Mouse (Mus musculus): ENCODE data around the gene Ptpru.

The Ptpru gene

GRCm38 (mm10) chr4:131837872-131838524, at the start of gene Ptpru:
Gene Ptpru, minus strand, starts transcription at chr4:131838288.
- DNase-seq: peak; percentile 96

GRCm38 (mm10) chr4:131885376-131885775, 47.3 kb upstream of the Ptpru start:
- DNase-seq: peak; percentile 37

GRCm38 (mm10) chr4:131883571-131883970, 45.5 kb upstream of the Ptpru start:
- DNase-seq: no peak

DNA sequence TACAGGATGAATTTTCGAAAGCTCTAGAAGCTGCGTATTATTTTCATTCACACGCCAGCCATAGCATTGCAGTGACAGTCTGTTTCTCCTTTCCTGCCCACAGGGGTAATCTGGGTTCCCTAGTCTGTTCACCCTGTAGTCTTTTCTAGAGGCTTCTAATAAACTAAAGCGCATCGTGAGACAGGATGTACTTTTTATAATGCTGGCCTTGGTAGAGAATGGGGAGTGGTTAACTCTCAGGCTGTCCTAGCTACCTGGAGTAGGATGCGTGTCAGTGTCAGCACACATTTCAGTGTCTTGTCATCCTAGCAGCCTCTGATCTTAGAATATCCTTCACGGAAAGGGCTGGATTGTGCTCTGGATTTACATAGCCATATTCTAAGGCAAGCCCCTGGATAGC, 43.2 kb upstream of the Ptpru start:
- no peak for DNase-seq

DNA sequence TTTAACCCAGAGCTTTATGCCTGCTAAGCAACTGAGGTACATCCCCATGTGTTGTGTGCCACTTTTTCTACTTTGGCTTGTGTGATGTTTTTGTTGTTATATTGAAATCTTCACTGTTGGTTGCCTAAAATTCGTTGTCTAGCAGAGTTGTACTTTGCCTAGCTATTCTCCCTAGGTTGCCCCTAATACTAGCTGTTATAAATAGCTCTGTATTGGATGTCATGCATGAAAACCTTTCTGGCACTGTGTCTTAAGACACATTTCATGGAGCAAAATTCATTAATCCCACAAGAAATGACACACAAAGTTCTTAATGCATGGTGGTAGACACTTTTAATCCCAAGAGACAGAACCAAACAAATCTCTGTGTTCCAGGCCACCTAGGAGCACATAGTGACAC, 41.6 kb upstream of the Ptpru start:
- no peak for DNase-seq

DNA sequence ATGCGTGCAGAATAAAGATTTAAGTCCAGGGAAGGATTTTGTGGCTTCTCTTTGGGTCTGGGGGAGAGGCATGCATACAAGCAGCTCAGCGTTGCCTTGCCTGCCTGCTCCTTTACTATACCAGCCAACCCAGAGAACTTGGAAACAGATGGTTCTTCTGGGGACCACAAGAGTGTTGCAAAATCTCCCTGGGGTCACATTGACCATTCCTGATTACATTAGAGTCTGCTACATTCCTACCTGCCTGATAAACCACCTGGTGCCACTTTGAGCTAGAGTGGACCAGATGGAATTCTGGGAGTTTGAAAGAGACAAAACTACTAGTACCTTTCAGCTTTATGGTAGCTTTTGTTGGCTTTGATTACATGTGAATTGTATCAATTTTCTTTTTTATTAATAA, 38.7 kb upstream of the Ptpru start:
- DNase-seq: no peak

GRCm38 (mm10) chr4:131875242-131875641, 37.2 kb upstream of the Ptpru start:
- no peak for DNase-seq

GRCm38 (mm10) chr4:131874567-131874966, 36.5 kb upstream of the Ptpru start:
- DNase-seq: no peak

DNA sequence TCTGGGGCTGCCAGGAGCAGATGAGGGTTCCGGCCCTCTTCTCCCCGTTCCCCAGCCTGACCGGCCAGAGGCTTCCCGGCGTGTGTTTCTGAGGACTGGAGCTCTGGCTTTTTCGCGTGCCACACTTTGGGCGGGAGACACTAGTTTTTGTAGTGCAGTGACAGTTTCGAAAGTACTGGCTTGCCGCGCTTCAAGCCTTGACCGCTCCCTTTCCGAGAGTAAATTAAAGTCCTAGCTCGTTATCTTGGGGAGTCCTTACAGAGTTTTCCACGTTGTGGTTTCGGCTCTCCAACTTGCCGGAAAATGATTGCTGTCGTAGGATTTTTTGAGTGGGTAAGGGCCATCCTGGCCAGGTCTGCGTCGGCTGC, 36.1 kb upstream of the Ptpru start:
- no peak for DNase-seq

DNA sequence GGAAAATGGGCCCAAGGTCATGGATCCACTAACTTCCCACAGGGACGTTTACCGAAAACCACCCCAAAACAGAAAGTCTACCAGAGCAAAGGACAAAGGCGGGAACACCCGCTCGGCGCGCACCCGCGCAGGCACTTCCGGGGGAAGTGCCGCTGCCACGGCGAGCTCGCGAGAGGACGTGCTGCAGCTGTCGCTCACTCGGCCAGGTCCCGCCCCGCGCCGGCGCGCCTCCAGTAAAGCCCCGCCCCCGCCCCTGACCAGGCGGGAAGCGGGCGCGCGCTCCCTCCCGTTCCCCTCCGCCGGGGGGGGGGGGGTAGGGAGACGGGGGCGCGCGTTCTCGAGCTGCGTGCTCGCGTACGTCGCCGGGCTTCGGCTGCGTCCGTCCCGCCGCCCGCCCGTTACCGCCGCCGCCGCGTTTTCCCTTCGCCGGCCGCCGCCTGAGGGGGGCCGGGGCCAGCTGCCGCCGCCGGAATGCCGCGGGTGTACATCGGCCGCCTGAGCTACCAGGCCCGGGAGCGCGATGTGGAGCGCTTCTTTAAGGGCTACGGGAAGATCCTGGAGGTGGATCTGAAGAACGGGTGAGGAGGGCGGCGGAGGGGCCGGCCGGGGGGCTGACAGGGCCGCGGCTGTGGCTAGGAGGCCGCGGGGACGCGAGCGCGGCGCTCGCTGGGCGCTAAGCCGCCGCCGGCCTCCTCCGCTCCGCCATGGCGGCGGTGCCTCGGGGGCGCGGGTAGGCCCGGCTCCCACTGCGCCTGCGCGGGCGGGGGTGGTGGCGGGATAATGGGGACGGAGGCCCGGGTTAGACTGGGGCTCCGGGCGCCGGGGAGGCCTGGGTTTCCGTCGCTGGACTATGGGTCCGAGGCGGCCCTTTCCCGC, 35.4 kb upstream of the Ptpru start, which contains the start of gene Srsf4:
Gene Srsf4, plus strand, starts transcription at position 325 of the 876 bp plus-strand sequence.
- peak; percentile 98 for DNase-seq

DNA sequence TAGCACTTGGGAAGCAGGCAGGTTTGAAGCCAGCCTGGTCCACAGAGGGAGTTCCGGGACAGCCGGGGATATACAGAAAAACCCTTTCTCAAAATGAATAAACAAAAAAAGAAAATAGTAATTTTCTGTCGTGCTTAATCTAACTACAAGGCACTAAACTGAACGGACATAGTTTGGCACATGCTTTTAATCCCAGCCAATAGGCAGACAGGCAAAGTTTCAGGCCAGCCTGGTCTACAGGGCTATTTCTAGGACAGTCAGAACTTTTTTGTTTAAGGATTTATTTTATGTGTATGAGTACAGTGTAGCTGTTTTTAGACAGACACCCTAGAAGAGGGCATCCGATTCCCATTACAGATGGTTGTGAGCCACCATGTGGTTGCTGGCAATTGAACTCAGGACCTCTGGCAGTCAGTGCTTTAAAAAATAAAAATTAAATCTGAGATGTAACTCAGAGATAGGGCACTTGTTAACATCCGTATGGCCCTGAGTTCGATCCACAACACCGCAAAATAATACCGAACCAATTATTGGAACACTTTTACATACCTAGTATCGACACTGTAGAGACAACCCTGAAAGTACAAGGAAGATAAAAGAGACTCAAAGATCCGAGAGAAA, 34.7 kb upstream of the Ptpru start:
- no peak for DNase-seq

DNA sequence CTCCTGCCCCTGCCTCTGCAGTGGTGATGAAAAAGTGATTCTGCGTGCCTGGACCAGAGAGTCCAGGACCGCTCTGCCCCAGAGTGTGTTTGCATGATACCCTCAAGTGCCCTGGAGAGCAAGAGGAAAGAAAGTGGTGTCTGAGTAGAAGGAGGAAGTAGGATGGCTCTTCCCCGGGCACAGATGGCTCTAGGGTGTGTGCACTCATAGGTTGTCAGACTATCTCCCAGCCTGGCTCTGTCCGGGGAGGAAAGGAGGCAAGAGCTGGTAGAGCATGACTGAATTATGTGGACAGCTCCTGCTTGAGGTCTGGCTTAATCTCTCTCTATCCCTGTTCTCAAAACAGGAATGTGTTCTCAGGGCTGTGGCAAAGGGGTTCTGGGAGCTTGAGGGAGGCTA, 23.3 kb upstream of the Ptpru start:
- no peak for DNase-seq

DNA sequence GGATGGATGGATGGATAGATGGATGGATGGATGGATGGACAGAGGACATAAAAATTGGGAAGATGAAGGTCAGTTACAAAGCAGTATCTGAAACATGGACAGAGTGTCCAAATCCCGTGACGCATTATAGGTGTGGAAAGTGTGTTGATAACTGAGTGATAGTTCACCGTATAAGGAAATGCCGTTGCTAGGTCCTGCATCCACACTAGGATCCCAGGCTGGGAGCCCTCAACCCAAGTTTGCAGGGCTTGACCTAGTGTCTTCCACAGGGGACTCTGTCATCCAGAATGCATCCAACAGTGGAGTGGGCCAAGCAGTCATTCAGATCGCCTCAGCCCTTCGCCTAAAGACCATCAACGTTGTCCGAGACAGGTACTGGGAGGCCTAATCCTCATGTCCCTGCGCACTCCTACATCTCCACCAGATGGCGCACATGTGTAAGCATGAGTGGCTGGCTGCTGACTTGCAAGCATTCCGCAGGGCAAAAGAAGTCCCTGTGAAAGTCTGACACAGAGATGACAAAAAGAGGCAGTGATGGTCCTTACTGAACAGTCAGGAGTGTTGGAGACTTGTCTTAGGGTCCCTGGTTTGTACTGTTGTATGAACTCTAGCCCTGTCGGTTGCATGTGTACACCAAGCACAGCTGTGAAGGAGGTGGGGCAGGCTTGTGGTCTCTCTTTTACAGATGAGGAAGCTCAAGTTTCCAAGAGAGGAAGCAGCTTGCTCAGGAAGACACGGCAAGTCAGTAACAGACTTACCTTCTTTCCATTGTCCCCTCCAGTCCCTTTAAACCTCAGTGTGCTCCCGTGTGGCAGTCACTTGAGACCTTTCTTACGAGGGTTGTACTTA, 22.6 kb upstream of the Ptpru start:
- DNase-seq: peak; percentile 91

DNA sequence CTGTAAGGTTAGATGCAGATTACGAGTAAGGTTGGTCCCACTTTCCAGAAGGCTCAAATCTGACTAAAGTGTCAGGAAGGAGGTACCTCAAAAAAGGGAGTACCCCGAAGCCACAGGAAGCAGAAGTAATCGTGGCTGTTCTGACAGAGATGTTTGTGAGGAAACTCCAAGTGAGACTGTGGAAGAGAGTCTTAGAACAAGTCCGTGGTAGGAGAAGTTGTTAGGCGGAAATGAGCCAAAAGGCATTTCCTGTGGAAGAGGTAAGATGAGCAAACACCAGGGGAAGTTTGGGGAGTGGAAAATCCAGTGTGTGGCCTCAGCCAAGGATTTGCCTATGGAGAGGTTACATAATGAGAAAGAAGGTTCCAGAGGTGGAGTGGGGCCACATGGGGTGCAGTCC, 16.9 kb upstream of the Ptpru start:
- DNase-seq: no peak

DNA sequence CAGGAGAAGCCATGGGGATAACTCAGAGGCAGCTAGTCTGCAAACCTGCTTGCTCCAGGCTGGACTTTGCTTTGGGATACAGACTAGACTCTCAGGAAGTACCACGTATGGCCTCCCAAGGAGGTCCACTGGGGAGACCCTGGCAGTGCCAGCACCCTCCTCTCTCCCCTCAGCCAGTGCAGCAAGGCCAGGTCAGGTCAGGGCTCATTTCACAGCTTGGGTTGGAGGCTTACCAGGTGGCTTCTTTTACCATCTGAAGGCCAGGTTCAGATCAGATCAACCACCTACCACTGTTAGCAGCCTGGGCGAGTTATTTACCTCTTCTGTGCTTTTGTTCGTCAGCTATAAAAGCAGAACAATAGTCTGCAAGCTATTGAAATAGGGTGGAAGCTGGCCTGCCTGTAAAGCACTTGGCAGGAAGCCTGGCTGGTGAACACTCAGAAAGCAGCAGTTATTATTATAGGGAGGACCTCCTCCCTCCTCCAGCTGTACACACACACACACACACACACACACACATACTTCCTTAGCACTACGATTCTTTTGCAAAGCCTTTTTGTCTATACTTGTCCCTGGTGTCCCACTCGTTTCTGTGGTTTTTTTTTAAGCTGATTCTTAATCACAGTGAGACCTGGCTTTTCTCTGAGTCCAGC, 12.0 kb upstream of the Ptpru start:
- DNase-seq: peak; percentile 83

DNA sequence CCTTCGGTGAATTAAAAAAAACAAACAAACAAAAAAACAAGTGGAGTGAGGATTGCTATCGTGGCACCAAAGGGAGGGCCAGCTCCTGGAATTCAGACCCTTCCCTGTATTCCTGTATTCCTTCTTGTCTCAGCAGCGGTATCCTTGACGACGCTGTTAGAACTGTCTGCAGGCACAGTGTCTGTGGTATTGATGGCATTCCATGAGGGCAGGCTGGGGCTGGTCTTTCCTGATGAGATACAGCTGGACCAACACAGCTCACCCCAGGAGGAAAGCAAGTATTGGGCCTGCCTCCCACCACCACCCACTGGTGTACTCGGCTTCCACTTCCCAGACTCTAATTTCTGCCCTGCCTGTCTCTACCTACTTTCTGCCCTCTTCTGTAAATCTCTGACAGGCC, 10.0 kb upstream of the Ptpru start:
- DNase-seq: no peak

DNA sequence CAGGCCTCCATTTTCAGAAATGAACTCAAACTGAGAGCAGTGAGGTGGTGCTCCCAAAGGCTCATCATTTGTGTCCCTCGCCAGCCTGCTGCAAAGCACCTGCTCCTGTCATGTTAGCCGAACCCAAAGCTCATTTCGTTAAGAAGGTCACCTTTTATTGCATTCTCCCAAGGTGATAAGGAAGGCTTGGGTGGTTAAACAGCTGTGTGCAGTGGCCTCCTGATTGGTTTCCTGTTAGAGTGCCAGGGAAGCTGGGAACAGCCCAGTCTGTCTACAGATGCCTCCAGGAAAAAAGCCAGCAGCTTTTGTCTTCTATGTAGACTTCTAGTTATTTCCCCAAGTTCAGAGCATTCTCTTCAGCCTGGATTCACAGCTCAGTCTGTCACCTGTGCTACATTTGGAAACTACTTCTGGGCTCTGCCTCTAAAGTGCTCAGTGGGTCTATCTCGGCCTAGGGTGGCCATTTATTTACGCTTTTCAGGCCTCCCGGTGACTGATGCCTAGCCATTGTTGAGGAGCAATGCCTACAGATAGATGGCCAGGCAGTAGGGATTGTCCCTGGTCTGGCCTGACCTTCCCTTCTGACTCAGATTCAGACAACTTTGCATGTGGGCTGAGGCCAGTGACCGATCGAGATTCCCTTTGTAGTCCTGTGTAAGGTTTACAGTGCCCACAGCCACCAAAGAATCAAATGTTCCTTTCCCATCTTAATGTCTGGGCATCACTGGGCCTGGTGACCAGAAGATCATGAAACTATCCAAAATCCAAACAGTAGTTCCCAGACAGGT, 8.1 kb upstream of the Ptpru start:
- no peak for DNase-seq

DNA sequence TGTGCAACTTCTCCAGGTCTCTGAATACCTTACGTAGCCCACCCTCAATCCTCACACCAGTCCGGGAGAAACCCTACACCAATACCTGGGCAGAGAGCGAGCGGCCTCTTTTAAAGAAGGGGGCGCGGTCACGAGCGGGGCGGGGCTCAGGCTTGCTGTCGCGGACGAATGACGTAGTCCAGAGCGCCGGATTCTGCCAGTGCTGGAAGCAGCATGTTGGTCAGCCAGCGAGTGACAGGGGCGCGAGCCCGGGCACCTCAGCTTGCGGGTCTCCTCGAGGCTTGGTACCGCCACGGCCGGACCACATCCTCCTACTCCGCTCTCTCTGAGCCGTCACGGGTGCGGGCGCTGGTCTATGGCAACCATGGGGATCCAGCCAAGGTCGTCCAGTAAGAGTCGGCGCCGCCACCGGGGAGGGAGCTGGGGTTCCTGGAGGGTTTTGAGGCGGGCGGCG, 5.2 kb upstream of the Ptpru start, which contains the start of gene Mecr:
Gene Mecr, plus strand, starts transcription at position 181 of the 454 bp plus-strand sequence.
- DNase-seq: peak; percentile 98

GRCm38 (mm10) chr4:131836891-131837491, 1.1 kb downstream of the Ptpru start:
- DNase-seq: peak; percentile 68

DNA sequence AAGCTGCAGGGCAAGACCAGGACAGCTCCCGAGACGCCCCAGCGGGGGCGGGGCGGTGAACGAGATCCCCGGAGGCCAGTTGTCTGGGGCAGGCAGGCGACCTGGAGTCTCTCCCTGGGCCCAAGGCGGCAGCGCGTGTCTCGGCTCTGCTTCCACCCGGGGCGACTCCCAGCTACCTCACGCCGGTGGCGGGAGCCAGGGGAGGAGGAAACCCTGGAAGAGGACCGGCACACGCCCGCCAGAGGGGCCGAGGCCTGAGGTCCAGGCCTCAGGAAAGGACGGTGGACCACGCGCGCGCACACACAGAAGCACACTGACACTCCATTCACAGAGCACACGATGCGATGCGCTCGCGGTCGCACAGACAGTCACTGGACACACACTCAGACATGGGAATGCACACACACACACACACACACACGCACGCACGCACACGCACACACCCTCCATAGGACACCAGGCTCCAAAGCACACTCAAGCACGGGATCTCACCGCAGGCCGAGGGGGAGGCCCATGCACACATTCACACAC, 1.7 kb downstream of the Ptpru start:
- peak; percentile 72 for DNase-seq
